Mouse (Mus musculus) embryonic facial prominence, embryonic 12.5 days (tissue): ENCODE results near the gene Fam3b. TPM values are rescaled to one million over a fixed set of nuclear protein-coding genes. Genes with fewer than 3 reads are reported as not detected.

Experiments
- ATAC-seq: fragments of 200-750 bp; cut with Nextera tagmentation; 2 replicates; pipeline ENCODE4 v1.8.0; 2017; ENCODE audit not compliant: insufficient number of reproducible peaks, insufficient read depth, low FRiP score, low TSS enrichment
- H3K27ac ChIP-seq: fragments of 300-500 bp; sonication (generic); 2 replicates; pipeline ENCODE4 v1.5.1; 2016; ENCODE audit warnings: mild to moderate bottlenecking
- H3K27me3 ChIP-seq: fragments of 300-500 bp; sonication (generic); 2 replicates; pipeline ENCODE4 v1.6.1; 2016; ENCODE audit warnings: mild to moderate bottlenecking, moderate library complexity
- H3K36me3 ChIP-seq: fragments of 300-500 bp; sonication (generic); 2 replicates; pipeline ENCODE4 v1.6.1; 2016; ENCODE audit warnings: mild to moderate bottlenecking
- H3K4me1 ChIP-seq: fragments of 300-500 bp; sonication (generic); 2 replicates; pipeline ENCODE4 v1.6.1; 2016
- H3K4me2 ChIP-seq: fragments of 300-500 bp; sonication (generic); replicated peaks from 2 replicates; pipeline ENCODE4 v1.6.1; 2016; ENCODE audit warnings: mild to moderate bottlenecking, moderate library complexity
- H3K4me3 ChIP-seq: fragments of 300-500 bp; sonication (generic); 2 replicates; pipeline ENCODE4 v1.5.1; 2016; ENCODE audit warnings: mild to moderate bottlenecking
- H3K9ac ChIP-seq: fragments of 300-500 bp; sonication (generic); 2 replicates; pipeline ENCODE4 v1.6.1; 2016; ENCODE audit warnings: mild to moderate bottlenecking, moderate library complexity
- H3K9me3 ChIP-seq: fragments of 300-500 bp; sonication (generic); 2 replicates; pipeline ENCODE4 v1.6.1; 2016; ENCODE audit warnings: mild to moderate bottlenecking, moderate library complexity
- WGBS: fragments of 180-500 bp; shearing (Covaris S2); methylation state at CpG from one replicate; pipeline ENCODE4 v1.1.7; 2016; 5-methylcytosine and 5-hydroxymethylcytosine counted together
- polyA plus RNA-seq: library from polyadenylated mRNA; unstranded; fragments of >200 nt; fragmentation: Nextera tagmentation; extraction: Ambion mirVana; gene quantifications from 2 replicates; pipeline ENCODE4 v1.2.1, GENCODE M21; 2016

Fam3b gene
- polyA plus RNA-seq, 1 experiment from 2014 or later: not detected

- H3K4me2 ChIP-seq: no peak overlapping the region
These were observed 2.3 kb downstream of the Fam3b start for GRCm38 (mm10) chr16:97512347-97512751.

GRCm38 (mm10) chr16:97511495-97511894 is 3.1 kb downstream of the Fam3b start:
- Histone ChIP-seq H3K9me3 (no peaks in the 10 kb centered on the region), H3K4me2 (no peak overlapping the region), H3K36me3 (no peaks in the 10 kb centered on the region), H3K4me1 (no peaks in the 10 kb centered on the region), H3K27ac (no peak overlapping the region), H3K27me3 (no peaks in the 10 kb centered on the region), H3K9ac (no peak overlapping the region), H3K4me3 (no peak overlapping the region)
- no peak for ATAC-seq

More at GRCm38 (mm10) chr16:97512347-97512751, 2.3 kb downstream of the Fam3b start:
- no peak overlapping the region for H3K4me3 ChIP-seq
- H3K4me1 ChIP-seq: no peaks in the 10 kb centered on the region
- H3K36me3 ChIP-seq: no peaks in the 10 kb centered on the region
- H3K9me3 ChIP-seq: no peaks in the 10 kb centered on the region
- no peak overlapping the region for H3K9ac ChIP-seq
- H3K27me3 ChIP-seq: no peaks in the 10 kb centered on the region
- no peak overlapping the region for H3K27ac ChIP-seq
- no peak for ATAC-seq
- WGBS: 83% methylated on average over 12 of the region's 12 CpGs

GRCm38 (mm10) chr16:97510849-97511248 is 3.8 kb downstream of the Fam3b start:
- Histone ChIP-seq H3K9ac (no peak overlapping the region), H3K4me1 (no peaks in the 10 kb centered on the region), H3K4me2 (no peak overlapping the region), H3K36me3 (no peaks in the 10 kb centered on the region), H3K4me3 (no peak overlapping the region), H3K9me3 (no peaks in the 10 kb centered on the region), H3K27me3 (no peaks in the 10 kb centered on the region), H3K27ac (no peak overlapping the region)
- ATAC-seq: no peak
- 36% methylated on average over 5 of the region's 5 CpGs for WGBS

- Histone ChIP-seq H3K27me3 (no peaks in the 10 kb centered on the region), H3K36me3 (no peaks in the 10 kb centered on the region), H3K9me3 (no peaks in the 10 kb centered on the region), H3K4me1 (no peaks in the 10 kb centered on the region), H3K9ac (no peak overlapping the region), H3K4me3 (no peak overlapping the region), H3K27ac (no peak overlapping the region), H3K4me2 (no peak overlapping the region)
- no peak for ATAC-seq
These were observed 6.8 kb downstream of the Fam3b start for GRCm38 (mm10) chr16:97507783-97508182.

GRCm38 (mm10) chr16:97504793-97505192 is 9.8 kb downstream of the Fam3b start:
- Histone ChIP-seq H3K9ac (no peak overlapping the region), H3K4me2 (no peak overlapping the region), H3K4me1 (no peaks in the 10 kb centered on the region), H3K27me3 (no peaks in the 10 kb centered on the region), H3K27ac (no peak overlapping the region), H3K9me3 (no peaks in the 10 kb centered on the region), H3K4me3 (no peak overlapping the region), H3K36me3 (no peaks in the 10 kb centered on the region)
- ATAC-seq: no peak
- WGBS: 79% methylated on average over 3 of the region's 3 CpGs

- no peak overlapping the region for H3K9ac ChIP-seq
- 82% methylated on average over 3 of the region's 3 CpGs for whole genome bisulfite sequencing
These were observed 10.8 kb downstream of the Fam3b start for GRCm38 (mm10) chr16:97503849-97504248.

GRCm38 (mm10) chr16:97500901-97501300 is 13.7 kb downstream of the Fam3b start:
- 86% methylated on average over 7 of the region's 7 CpGs for WGBS
- Histone ChIP-seq H3K36me3 (no peaks in the 10 kb centered on the region), H3K4me2 (no peak overlapping the region), H3K9me3 (no peaks in the 10 kb centered on the region), H3K27me3 (no peaks in the 10 kb centered on the region), H3K4me1 (no peaks in the 10 kb centered on the region), H3K27ac (no peak overlapping the region), H3K9ac (no peak overlapping the region), H3K4me3 (no peak overlapping the region)
- no peak for ATAC-seq

More at GRCm38 (mm10) chr16:97503849-97504248, 10.8 kb downstream of the Fam3b start:
- Histone ChIP-seq H3K27ac (no peak overlapping the region), H3K4me2 (no peak overlapping the region), H3K4me1 (no peaks in the 10 kb centered on the region), H3K27me3 (no peaks in the 10 kb centered on the region), H3K36me3 (no peaks in the 10 kb centered on the region), H3K9me3 (no peaks in the 10 kb centered on the region), H3K4me3 (no peak overlapping the region)
- no peak for ATAC-seq

GRCm38 (mm10) chr16:97499450-97499849 is 15.2 kb downstream of the Fam3b start:
- Histone ChIP-seq H3K27ac (no peak overlapping the region), H3K4me2 (no peak overlapping the region), H3K36me3 (no peaks in the 10 kb centered on the region), H3K27me3 (no peaks in the 10 kb centered on the region), H3K9me3 (no peaks in the 10 kb centered on the region), H3K9ac (no peak overlapping the region), H3K4me1 (no peaks in the 10 kb centered on the region), H3K4me3 (no peak overlapping the region)
- WGBS: 89% methylated on average over 7 of the region's 7 CpGs
- no peak for ATAC-seq

GRCm38 (mm10) chr16:97498139-97498538 is 16.5 kb downstream of the Fam3b start:
- no peak for ATAC-seq

GRCm38 (mm10) chr16:97497682-97498081 is 16.9 kb downstream of the Fam3b start:
- Histone ChIP-seq H3K27ac (no peak overlapping the region), H3K4me1 (no peaks in the 10 kb centered on the region), H3K36me3 (no peaks in the 10 kb centered on the region), H3K9ac (no peak overlapping the region), H3K27me3 (no peaks in the 10 kb centered on the region), H3K4me3 (no peak overlapping the region), H3K9me3 (no peaks in the 10 kb centered on the region), H3K4me2 (no peak overlapping the region)
- ATAC-seq: no peak
- WGBS: 45% methylated on average over 5 of the region's 5 CpGs

More at GRCm38 (mm10) chr16:97498139-97498538, 16.5 kb downstream of the Fam3b start:
- H3K27ac ChIP-seq: no peak overlapping the region
- 87% methylated on average over 3 of the region's 3 CpGs for WGBS
- no peaks in the 10 kb centered on the region for H3K27me3 ChIP-seq
- no peak overlapping the region for H3K9ac ChIP-seq
- H3K4me2 ChIP-seq: no peak overlapping the region
- no peaks in the 10 kb centered on the region for H3K4me1 ChIP-seq
- no peaks in the 10 kb centered on the region for H3K9me3 ChIP-seq
- no peak overlapping the region for H3K4me3 ChIP-seq
- no peaks in the 10 kb centered on the region for H3K36me3 ChIP-seq

GRCm38 (mm10) chr16:97496026-97496425 is 18.6 kb downstream of the Fam3b start:
- ATAC-seq: no peak
- 51% methylated on average over 3 of the region's 3 CpGs for WGBS
- Histone ChIP-seq H3K36me3 (no peaks in the 10 kb centered on the region), H3K27me3 (no peaks in the 10 kb centered on the region), H3K4me2 (no peak overlapping the region), H3K9ac (no peak overlapping the region), H3K4me1 (no peaks in the 10 kb centered on the region), H3K4me3 (no peak overlapping the region), H3K27ac (no peak overlapping the region), H3K9me3 (no peaks in the 10 kb centered on the region)

GRCm38 (mm10) chr16:97492369-97492768 is 22.2 kb downstream of the Fam3b start:
- Histone ChIP-seq H3K9ac (no peak overlapping the region), H3K4me3 (no peak overlapping the region), H3K9me3 (no peaks in the 10 kb centered on the region), H3K36me3 (no peaks in the 10 kb centered on the region), H3K4me1 (no peaks in the 10 kb centered on the region), H3K27ac (no peak overlapping the region), H3K27me3 (no peaks in the 10 kb centered on the region), H3K4me2 (no peak overlapping the region)
- 76% methylated on average over 1 of the region's 1 CpGs for WGBS
- ATAC-seq: no peak

GRCm38 (mm10) chr16:97478655-97479054 is 36.0 kb downstream of the Fam3b start:
- H3K36me3 ChIP-seq: no peaks in the 10 kb centered on the region
- no peak overlapping the region for H3K4me2 ChIP-seq
- no peaks in the 10 kb centered on the region for H3K4me1 ChIP-seq
- no peaks in the 10 kb centered on the region for H3K27me3 ChIP-seq
- no peak overlapping the region for H3K4me3 ChIP-seq
- H3K9ac ChIP-seq: no peak overlapping the region
- no peaks in the 10 kb centered on the region for H3K9me3 ChIP-seq
- no peak overlapping the region for H3K27ac ChIP-seq
- ATAC-seq: no peak
- 57% methylated on average over 2 of the region's 2 CpGs for WGBS
